Mouse (Mus musculus) cerebellum, adult 18-20 months (tissue): ENCODE measurements at regions not wholly inside any gene's neighbourhood (a gene's known extent, or its start where the extent isn't known, plus 50 kb on each side); places are given as distances from the start of the nearest gene placed in this dataset.
A peak's percentile ranks its signal among the peaks of the same experiment; 100 is the strongest.

ENCODE experiments used
- DNase-seq, 2 experiments: peaks; one replicate each; pipeline ENCODE4 v3.0.0; 2021

- no peak for DNase-seq
Observed at GRCm38 (mm10) chr2:147926861-147927260, 119.9 kb downstream of the Foxa2 start.

GRCm38 (mm10) chr2:147907341-147907740 is 139.4 kb downstream of the Foxa2 start:
- no peak for DNase-seq

- DNase-seq: no peak
Observed at GRCm38 (mm10) chr2:147905759-147906740, 140.7 kb downstream of the Foxa2 start.

GRCm38 (mm10) chr2:147905118-147905517 is 141.7 kb downstream of the Foxa2 start:
- no peak for DNase-seq

- DNase-seq: no peak
Observed at GRCm38 (mm10) chr2:147899236-147899635, 147.5 kb downstream of the Foxa2 start.

- DNase-seq: peak; percentile 18 to 23
Observed at GRCm38 (mm10) chr2:147895691-147896090, 151.1 kb downstream of the Foxa2 start.

- no peak for DNase-seq
Observed at GRCm38 (mm10) chr2:147894213-147894612, 152.6 kb downstream of the Foxa2 start.

- no peak for DNase-seq
Observed at GRCm38 (mm10) chr2:147886191-147886590, 160.6 kb downstream of the Foxa2 start.

- no peak for DNase-seq
Observed at GRCm38 (mm10) chr2:147877907-147878306, 168.9 kb downstream of the Foxa2 start.

- DNase-seq: no peak
Observed at GRCm38 (mm10) chr2:147877543-147877904, 169.2 kb downstream of the Foxa2 start.

- no peak for DNase-seq
Observed at GRCm38 (mm10) chr2:147876708-147877542, 169.8 kb downstream of the Foxa2 start.

- DNase-seq: no peak
Observed at GRCm38 (mm10) chr2:147872972-147873371, 173.8 kb downstream of the Foxa2 start.

GRCm38 (mm10) chr2:147851186-147851802 is 195.5 kb downstream of the Foxa2 start:
- no peak for DNase-seq

- peak in 1 of 2 experiments; percentile 3 for DNase-seq
Observed at GRCm38 (mm10) chr2:147846968-147847749, 199.6 kb downstream of the Foxa2 start.

- no peak for DNase-seq
Observed at GRCm38 (mm10) chr2:147845256-147845655, 201.5 kb downstream of the Foxa2 start.

GRCm38 (mm10) chr2:147840936-147841335 is 205.8 kb downstream of the Foxa2 start:
- DNase-seq: no peak

GRCm38 (mm10) chr2:147838613-147839012 is 208.2 kb downstream of the Foxa2 start:
- DNase-seq: no peak

- no peak for DNase-seq
Observed at GRCm38 (mm10) chr2:147830551-147830950, 216.2 kb downstream of the Foxa2 start.

GRCm38 (mm10) chr2:147816951-147817350 is 229.8 kb downstream of the Foxa2 start:
- DNase-seq: no peak

GRCm38 (mm10) chr2:147814231-147814630 is 232.5 kb downstream of the Foxa2 start:
- no peak for DNase-seq

- no peak for DNase-seq
Observed at GRCm38 (mm10) chr2:147813516-147813915, 233.3 kb downstream of the Foxa2 start.

GRCm38 (mm10) chr2:147808036-147808675 is 238.6 kb downstream of the Foxa2 start:
- DNase-seq: peak; percentile 8 to 14
